Comparison of ENCODE assay signal across 8 mouse cellular contexts in genomic region chr2:30927151-30927781, GRCm38 (mm10). TPM values are rescaled to one million over a fixed set of nuclear protein-coding genes. Genes with fewer than 3 reads are reported as not detected.
DNase-seq lines count a peak whose midpoint lies in the region; ATAC-seq and TF ChIP-seq lines count a peak whose summit lies in the region.

No protein-coding gene starts in this region.

- 39% methylated on average over 9 of the region's 9 CpGs for WGBS in bone marrow, adult 2 months
- 59% methylated on average over 9 of the region's 9 CpGs for whole genome bisulfite sequencing in intestine, postnatal 0 days
- 61% methylated on average over 9 of the region's 9 CpGs for WGBS in neural tube, embryonic 13.5 days
- WGBS in kidney, embryonic 14.5 days = 68% methylated on average over 9 of the region's 9 CpGs

- H3K27ac ChIP-seq in bone marrow, adult 2 months (ENCODE audit: control insufficient read depth, insufficient read depth, low read depth, low read length, poor library complexity) = peak overlapping the region; percentile 26; the same call in 1 of the 2 replicates
- H3K27ac ChIP-seq in intestine, postnatal 0 days (ENCODE audit: low read depth, low read length) = peak overlapping the region; percentile 35; the same call in 1 of the 2 replicates
- peak overlapping the region; percentile 42 for H3K27ac ChIP-seq in neural tube, embryonic 13.5 days (replicated peaks)
- no peak overlapping the region for H3K27ac ChIP-seq in kidney, embryonic 14.5 days (ENCODE audit: low read depth, low read length)

- H3K9me3 ChIP-seq in intestine, postnatal 0 days (ENCODE audit: control insufficient read depth) = no peaks in the 10 kb centered on the region
- H3K9me3 ChIP-seq in neural tube, embryonic 13.5 days = no peaks in the 10 kb centered on the region
- H3K9me3 ChIP-seq in kidney, embryonic 14.5 days (ENCODE audit: control insufficient read depth, low read length) = no peaks in the 10 kb centered on the region

- no peak overlapping the region for H3K9ac ChIP-seq in intestine, postnatal 0 days (ENCODE audit: low read depth, low read length)
- no peak overlapping the region for H3K9ac ChIP-seq in neural tube, embryonic 13.5 days
- no peak overlapping the region for H3K9ac ChIP-seq in kidney, embryonic 14.5 days (ENCODE audit: low read depth, low read length)

- no peak for TF ChIP-seq POLR2A in bone marrow, adult 2 months (IDR thresholded peaks at IDR 0.05; ENCODE audit: borderline replicate concordance, control insufficient read depth, low read depth, low read length)

- no peak for ATAC-seq in intestine, postnatal 0 days
- ATAC-seq in neural tube, embryonic 13.5 days (ENCODE audit: low read depth) = no peak
- no peak for ATAC-seq in cerebellum, adult (ENCODE audit: insufficient number of reproducible peaks, low FRiP score, low TSS enrichment)
- no peak for ATAC-seq in erythroid progenitor cell, adult 5-6 weeks (replicated peaks; ENCODE audit: low FRiP score, poor library complexity, severe bottlenecking)
- no peak for ATAC-seq in kidney, embryonic 14.5 days (ENCODE audit: low FRiP score, low TSS enrichment)

- H3K4me3 ChIP-seq in bone marrow, adult 2 months (replicated peaks; ENCODE audit: control insufficient read depth, low read depth, low read length) = no peak overlapping the region
- no peak overlapping the region for H3K4me3 ChIP-seq in intestine, postnatal 0 days (ENCODE audit: low read depth, low read length)
- no peak overlapping the region for H3K4me3 ChIP-seq in neural tube, embryonic 13.5 days
- H3K4me3 ChIP-seq in kidney, embryonic 14.5 days (ENCODE audit: low read length) = no peak overlapping the region

- TF ChIP-seq CTCF in bone marrow, adult 2 months (IDR thresholded peaks at IDR 0.05; ENCODE audit: control insufficient read depth, insufficient read depth, low read length) = no peak
- 0 out of 2 replicates have a peak, but pooled peaks have one; percentile 2 for TF ChIP-seq CTCF in intestine, postnatal 0 days (IDR thresholded peaks at IDR 0.05; ENCODE audit: low read depth)

- H3K36me3 ChIP-seq in intestine, postnatal 0 days (ENCODE audit: control insufficient read depth, insufficient read depth) = no peaks in the 10 kb centered on the region
- H3K36me3 ChIP-seq in neural tube, embryonic 13.5 days = no peaks in the 10 kb centered on the region
- no peaks in the 10 kb centered on the region for H3K36me3 ChIP-seq in kidney, embryonic 14.5 days (ENCODE audit: control insufficient read depth, insufficient read depth, low read length)

- H3K4me2 ChIP-seq in intestine, postnatal 0 days (replicated peaks; ENCODE audit: low read depth) = no peak overlapping the region
- no peak overlapping the region for H3K4me2 ChIP-seq in neural tube, embryonic 13.5 days
- H3K4me2 ChIP-seq in kidney, embryonic 14.5 days (replicated peaks; ENCODE audit: low read depth, low read length) = no peak overlapping the region

- peak; percentile 20 for DNase-seq in layer of hippocampus, adult 9-11 months
- no peak for DNase-seq in layer of hippocampus, postnatal 10 days (ENCODE audit: low spot score in 2 of 2)

- H3K27me3 ChIP-seq in intestine, postnatal 0 days (replicated peaks; ENCODE audit: control insufficient read depth, insufficient read depth, low read length) = peaks cover 7% of the 10 kb centered on the region; the same call in 1 of the 2 replicates
- no peaks in the 10 kb centered on the region for H3K27me3 ChIP-seq in neural tube, embryonic 13.5 days
- no peaks in the 10 kb centered on the region for H3K27me3 ChIP-seq in kidney, embryonic 14.5 days (ENCODE audit: control insufficient read depth, insufficient read depth, low read length)

- peaks cover 6% of the 10 kb centered on the region for H3K4me1 ChIP-seq in bone marrow, adult 2 months (ENCODE audit: control insufficient read depth, insufficient read depth, low read length)
- H3K4me1 ChIP-seq in intestine, postnatal 0 days (replicated peaks; ENCODE audit: control insufficient read depth, insufficient read depth, low read length) = 0 out of 2 replicates have a peak, but pooled peaks cover 4% of the 10 kb centered on the region
- peaks cover 24% of the 10 kb centered on the region for H3K4me1 ChIP-seq in neural tube, embryonic 13.5 days (replicated peaks)
- peaks cover 24% of the 10 kb centered on the region; the same call in 1 of the 2 replicates for H3K4me1 ChIP-seq in kidney, embryonic 14.5 days (ENCODE audit: control insufficient read depth, insufficient read depth, low read length)

RNA-seq across cellular contexts. Expression of gene Ptges, which starts 2.4 kb away (rescaled TPM):
- total RNA-seq in layer of hippocampus, postnatal 10 days (2021) = 1 to 10 TPM; 5.7 to 6.6 TPM
- polyA plus RNA-seq in bone marrow, adult 2 months (2011; ENCODE audit: insufficient read depth, insufficient read length, low replicate concordance, missing spikeins) = 2.9 and 8.0 TPM in 2 replicates
- polyA plus RNA-seq in intestine, postnatal 0 days (2015; fragmentation: Nextera tagmentation; extraction: Ambion mirVana) = 2.8 and 3.6 TPM in 2 replicates
- 2.4 and 2.7 TPM in 2 replicates for polyA plus RNA-seq in neural tube, embryonic 13.5 days (2015; fragmentation: Nextera tagmentation; extraction: Ambion mirVana)
- not detected in 2 replicates for total RNA-seq in erythroid progenitor cell, adult 5-6 weeks (2015; ENCODE audit: low replicate concordance)
- 0.77 and 12.5 TPM in 2 replicates for total RNA-seq in erythroid progenitor cell, adult 5-6 weeks (2017; ENCODE audit: low replicate concordance)
- polyA plus RNA-seq in kidney, embryonic 14.5 days (2014; fragmentation: Nextera tagmentation; extraction: Ambion mirVana) = 6.1 and 7.2 TPM in 2 replicates

RNA-seq across cellular contexts. Expression of gene Tor1b, which starts 25.5 kb away (rescaled TPM):
- total RNA-seq in layer of hippocampus, postnatal 10 days (2021) = 10 to 100 TPM; 33.3 to 35.2 TPM
- 19.3 and 34.2 TPM in 2 replicates for polyA plus RNA-seq in bone marrow, adult 2 months (2011; ENCODE audit: insufficient read depth, insufficient read length, low replicate concordance, missing spikeins)
- polyA plus RNA-seq in intestine, postnatal 0 days (2015; fragmentation: Nextera tagmentation; extraction: Ambion mirVana) = 13.3 and 14.6 TPM in 2 replicates
- polyA plus RNA-seq in neural tube, embryonic 13.5 days (2015; fragmentation: Nextera tagmentation; extraction: Ambion mirVana) = 14.9 and 16.3 TPM in 2 replicates
- total RNA-seq in erythroid progenitor cell, adult 5-6 weeks (2015; ENCODE audit: low replicate concordance) = 18.0 TPM in 2 replicates
- total RNA-seq in erythroid progenitor cell, adult 5-6 weeks (2017; ENCODE audit: low replicate concordance) = 17.2 and 25.7 TPM in 2 replicates
- polyA plus RNA-seq in kidney, embryonic 14.5 days (2014; fragmentation: Nextera tagmentation; extraction: Ambion mirVana) = 31.0 and 39.3 TPM in 2 replicates

RNA-seq across cellular contexts. Expression of gene Tor1a, which starts 40.5 kb away (rescaled TPM):
- 10 to 100 TPM; 44.4 to 52.8 TPM for total RNA-seq in layer of hippocampus, postnatal 10 days (2021)
- 14.7 and 35.0 TPM in 2 replicates for polyA plus RNA-seq in bone marrow, adult 2 months (2011; ENCODE audit: insufficient read depth, insufficient read length, low replicate concordance, missing spikeins)
- polyA plus RNA-seq in intestine, postnatal 0 days (2015; fragmentation: Nextera tagmentation; extraction: Ambion mirVana) = 90.3 and 95.4 TPM in 2 replicates
- polyA plus RNA-seq in neural tube, embryonic 13.5 days (2015; fragmentation: Nextera tagmentation; extraction: Ambion mirVana) = 92.3 and 105 TPM in 2 replicates
- total RNA-seq in erythroid progenitor cell, adult 5-6 weeks (2015; ENCODE audit: low replicate concordance) = 15.9 and 24.7 TPM in 2 replicates
- 42.1 and 45.1 TPM in 2 replicates for total RNA-seq in erythroid progenitor cell, adult 5-6 weeks (2017; ENCODE audit: low replicate concordance)
- polyA plus RNA-seq in kidney, embryonic 14.5 days (2014; fragmentation: Nextera tagmentation; extraction: Ambion mirVana) = 71.8 and 80.6 TPM in 2 replicates

RNA-seq across cellular contexts. Expression of gene BC005624, which starts 54.7 kb away (rescaled TPM):
- total RNA-seq in layer of hippocampus, postnatal 10 days (2021) = 10 to 100 TPM; 49.0 to 52.0 TPM
- polyA plus RNA-seq in bone marrow, adult 2 months (2011; ENCODE audit: insufficient read depth, insufficient read length, low replicate concordance, missing spikeins) = 26.0 and 35.8 TPM in 2 replicates
- 28.2 and 29.3 TPM in 2 replicates for polyA plus RNA-seq in intestine, postnatal 0 days (2015; fragmentation: Nextera tagmentation; extraction: Ambion mirVana)
- polyA plus RNA-seq in neural tube, embryonic 13.5 days (2015; fragmentation: Nextera tagmentation; extraction: Ambion mirVana) = 92.3 and 95.2 TPM in 2 replicates
- 13.0 and 15.5 TPM in 2 replicates for total RNA-seq in erythroid progenitor cell, adult 5-6 weeks (2015; ENCODE audit: low replicate concordance)
- 17.6 and 30.4 TPM in 2 replicates for total RNA-seq in erythroid progenitor cell, adult 5-6 weeks (2017; ENCODE audit: low replicate concordance)
- 48.7 and 52.7 TPM in 2 replicates for polyA plus RNA-seq in kidney, embryonic 14.5 days (2014; fragmentation: Nextera tagmentation; extraction: Ambion mirVana)

RNA-seq across cellular contexts. Expression of gene Usp20, which starts 54.8 kb away (rescaled TPM):
- 10 to 100 TPM; 73.6 to 74.9 TPM for total RNA-seq in layer of hippocampus, postnatal 10 days (2021)
- 8.6 and 11.7 TPM in 2 replicates for polyA plus RNA-seq in bone marrow, adult 2 months (2011; ENCODE audit: insufficient read depth, insufficient read length, low replicate concordance, missing spikeins)
- polyA plus RNA-seq in intestine, postnatal 0 days (2015; fragmentation: Nextera tagmentation; extraction: Ambion mirVana) = 4.0 and 5.2 TPM in 2 replicates
- polyA plus RNA-seq in neural tube, embryonic 13.5 days (2015; fragmentation: Nextera tagmentation; extraction: Ambion mirVana) = 48.9 and 49.6 TPM in 2 replicates
- 5.0 TPM in 1 of 2 replicates, not detected in the other for total RNA-seq in erythroid progenitor cell, adult 5-6 weeks (2015; ENCODE audit: low replicate concordance)
- total RNA-seq in erythroid progenitor cell, adult 5-6 weeks (2017; ENCODE audit: low replicate concordance) = 0.64 TPM in 1 of 2 replicates, not detected in the other
- polyA plus RNA-seq in kidney, embryonic 14.5 days (2014; fragmentation: Nextera tagmentation; extraction: Ambion mirVana) = 8.7 and 12.5 TPM in 2 replicates
